Mouse (Mus musculus): Measurements from ENCODE around the gene Ifrd2.
A peak's percentile ranks its signal among the peaks of the same experiment; 100 is the strongest.
"Not testable (repeated sequence)": the region's sequence is repeated elsewhere in the genome, so short reads cannot be mapped to it uniquely, and the experiment has no call there.

The Ifrd2 gene

GRCm38 (mm10) chr9:107551890-107552355 is 35.5 kb upstream of the Ifrd2 start:
- DNase-seq (ENCODE audit: low spot score in 2 of 2), result no peak

- no peak for DNase-seq (ENCODE audit: low spot score in 2 of 2)
These were observed 34.6 kb upstream of the Ifrd2 start for GRCm38 (mm10) chr9:107552690-107553393.

DNA sequence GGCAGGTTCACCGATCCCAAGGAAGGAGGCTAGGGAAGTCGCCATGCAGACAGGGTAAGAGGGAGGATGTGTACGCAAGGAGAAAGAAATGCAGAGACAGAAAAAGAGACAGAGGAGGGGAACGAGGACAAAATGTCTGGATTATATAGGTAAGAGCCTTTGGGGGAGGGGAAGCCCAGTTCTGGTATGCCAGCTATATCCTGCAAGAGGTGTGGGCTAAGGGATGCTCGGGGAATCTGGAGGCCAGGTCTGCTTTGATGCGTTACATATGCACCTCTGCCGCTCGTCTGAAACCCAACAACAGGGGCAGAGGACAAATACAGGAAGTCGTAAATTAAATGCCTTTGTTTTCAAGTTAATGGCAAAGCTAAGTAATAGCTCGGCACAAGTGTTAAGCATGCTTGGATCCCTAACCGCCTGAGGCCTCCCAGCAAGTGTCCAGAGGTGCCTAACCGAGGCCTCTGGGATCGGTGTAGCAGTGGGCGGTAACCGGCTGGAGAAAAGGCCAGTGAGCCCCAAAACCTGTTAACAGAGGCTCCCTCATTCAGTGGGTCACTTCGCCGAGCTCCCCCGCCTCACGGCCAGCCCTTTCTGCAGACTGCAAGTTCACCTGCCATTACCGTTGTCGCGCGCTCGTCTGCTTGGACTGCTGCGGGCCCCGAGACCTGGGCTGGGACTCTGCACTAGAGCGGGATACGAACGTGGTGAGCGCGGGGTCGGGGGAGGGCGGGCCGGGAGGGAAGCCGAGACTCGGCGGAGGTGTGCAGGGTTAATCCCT is 33.7 kb upstream of the Ifrd2 start:
- no peak for DNase-seq (ENCODE audit: low spot score in 2 of 2)

DNA sequence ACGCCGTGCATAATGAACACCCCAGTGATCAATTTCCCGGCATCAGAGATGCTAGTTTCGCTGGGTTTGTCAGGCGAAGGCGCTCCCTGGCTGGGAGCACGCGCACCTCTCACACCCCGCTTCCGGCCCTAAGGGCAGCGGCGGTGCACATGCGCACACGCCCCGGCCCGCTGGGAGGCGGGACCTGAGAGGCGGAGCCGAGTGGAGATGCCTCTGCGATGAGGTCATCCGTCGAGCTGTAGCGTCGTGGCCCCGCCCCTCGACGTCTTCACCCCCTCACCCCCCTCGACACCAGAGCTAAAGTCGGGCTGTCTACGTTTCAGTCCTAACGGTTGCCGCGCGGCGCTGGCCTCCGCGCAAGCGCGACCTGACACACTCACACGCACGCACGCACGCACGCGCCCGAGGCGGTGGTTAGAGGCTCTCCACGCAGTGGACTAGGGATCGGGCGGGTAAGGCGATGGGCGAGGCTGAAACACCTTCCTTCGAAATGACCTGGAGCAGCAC is 33.1 kb upstream of the Ifrd2 start:
- DNase-seq (ENCODE audit: low spot score in 2 of 2), result peak; percentile 97

- DNase-seq (ENCODE audit: low spot score in 2 of 2), result no peak
These were observed 32.4 kb upstream of the Ifrd2 start for GRCm38 (mm10) chr9:107555031-107555457.

DNA sequence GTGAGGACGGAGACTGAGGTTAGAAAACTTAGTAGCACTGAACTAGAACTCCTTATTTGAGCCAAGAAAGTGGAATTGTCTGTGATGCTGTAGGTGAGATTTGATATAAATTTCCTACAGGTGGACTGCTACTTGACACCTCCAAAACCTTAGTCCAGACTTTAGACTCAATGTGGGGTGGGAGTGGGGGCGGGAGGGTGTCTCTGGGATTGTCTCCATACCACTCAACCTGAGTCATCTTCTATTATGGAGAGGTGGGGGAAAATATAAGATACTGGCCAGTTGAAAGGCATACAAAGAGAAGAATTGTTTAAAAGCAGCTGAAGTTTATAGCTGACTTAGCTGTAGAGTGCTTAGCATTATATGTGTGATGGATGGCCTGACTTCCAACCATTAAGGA is 31.7 kb upstream of the Ifrd2 start:
- no peak for DNase-seq (ENCODE audit: low spot score in 2 of 2)

DNA sequence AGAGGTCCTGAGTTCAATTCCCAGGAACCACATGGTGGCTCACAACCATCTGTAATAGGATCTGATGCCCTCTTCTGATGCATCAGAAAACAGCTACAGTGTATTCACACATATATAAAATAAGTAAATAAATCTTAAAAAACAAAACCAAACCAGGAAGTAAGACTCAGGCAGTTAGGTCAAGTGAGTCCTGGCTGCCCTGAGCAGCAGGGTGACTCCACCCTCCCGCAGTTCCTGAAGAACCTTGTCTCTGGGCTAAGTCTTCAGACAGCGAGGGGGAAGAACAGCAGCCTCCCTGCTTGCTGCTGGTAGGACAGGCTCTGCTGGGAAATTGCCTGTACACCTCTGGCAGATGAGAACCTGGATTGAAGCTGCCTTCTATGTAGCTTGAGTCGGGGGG is 31.1 kb upstream of the Ifrd2 start:
- no peak for DNase-seq (ENCODE audit: low spot score in 2 of 2)

DNA sequence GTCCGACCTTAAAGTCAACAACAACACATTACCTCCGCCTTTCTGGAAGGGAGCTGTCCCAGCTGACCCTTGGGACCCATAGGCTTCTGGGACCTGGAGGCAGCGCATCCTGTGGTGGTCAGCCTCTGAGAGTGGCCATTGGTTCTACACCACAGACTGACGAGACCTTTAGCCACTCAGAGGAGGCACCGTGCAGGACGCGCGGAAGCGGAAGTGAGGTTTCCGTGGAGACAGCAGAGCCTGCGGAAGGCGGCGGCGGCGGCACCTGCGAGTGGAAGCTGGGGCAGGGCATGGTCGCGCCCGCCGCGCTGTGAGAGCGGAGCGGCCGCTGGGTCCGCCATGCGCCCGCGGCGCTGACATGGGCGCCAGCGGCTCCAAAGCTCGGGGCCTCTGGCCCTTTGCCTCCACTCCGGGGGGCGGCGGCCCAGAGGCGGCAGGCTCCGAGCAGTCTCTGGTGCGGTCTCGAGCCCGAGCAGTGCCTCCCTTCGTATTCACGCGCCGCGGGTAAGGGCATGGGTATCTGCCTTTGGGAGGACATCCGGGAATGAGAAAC is 24.3 kb upstream of the Ifrd2 start, which contains the start of gene Tusc2:
Gene Tusc2, plus strand, starts transcription at position 227 of the 553 bp plus-strand sequence.
- peak; percentile 97 to 99 for DNase-seq (ENCODE audit: low spot score in 2 of 2)

DNA sequence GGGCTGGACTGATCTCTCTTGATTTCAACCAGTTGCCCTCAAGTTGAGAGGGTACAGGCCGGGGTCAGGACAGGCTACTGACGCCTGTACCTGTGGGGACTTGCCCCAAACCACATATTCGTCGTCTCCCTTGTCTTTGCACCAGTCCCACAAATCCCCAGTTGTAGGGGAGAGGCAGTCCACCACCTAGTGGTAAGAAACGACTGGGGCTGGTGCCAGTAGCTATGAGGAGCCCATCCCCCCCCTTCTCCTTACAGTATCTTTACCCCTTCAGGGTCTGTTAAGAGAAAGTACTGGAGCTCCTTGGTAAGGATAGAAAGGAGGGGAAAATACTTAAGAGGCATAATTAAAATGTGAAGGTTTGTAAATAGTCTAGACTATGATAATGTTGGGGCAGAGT is 21.9 kb upstream of the Ifrd2 start:
- not testable (repeated sequence) for DNase-seq (ENCODE audit: low spot score in 2 of 2)

DNA sequence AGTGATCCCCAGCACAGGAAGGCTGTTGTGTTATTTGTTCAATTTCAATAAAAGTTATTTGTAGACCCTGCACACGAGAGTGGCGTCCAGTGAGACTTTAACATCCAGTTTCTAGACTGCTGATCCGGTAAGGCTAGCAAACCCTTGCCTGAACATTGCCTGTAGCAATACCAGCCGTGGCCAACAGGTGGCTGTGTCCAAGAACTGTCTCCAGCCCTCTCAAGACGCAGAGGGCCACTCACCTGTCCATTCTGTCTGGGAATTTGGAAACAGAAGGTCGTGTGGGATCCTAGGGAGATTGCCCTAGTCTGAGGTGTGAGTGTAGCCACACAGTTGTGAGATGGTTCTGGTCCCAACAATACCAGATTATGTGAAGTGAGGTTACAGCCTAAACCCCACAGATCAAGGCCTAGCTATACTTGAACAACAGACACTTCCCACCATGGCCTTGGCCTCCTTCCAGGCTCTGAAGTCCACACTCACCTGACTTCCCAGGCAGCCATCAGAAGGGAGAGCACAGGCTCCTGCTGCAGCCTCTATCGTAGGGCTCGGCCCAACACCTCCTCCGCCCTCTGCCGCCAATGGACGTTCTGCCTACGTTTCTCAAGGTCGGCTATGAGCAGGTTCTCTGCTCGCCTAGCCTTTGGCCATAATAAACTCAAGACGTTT is 21.3 kb upstream of the Ifrd2 start:
- DNase-seq (ENCODE audit: low spot score in 2 of 2), result peak; percentile 79 to 85

DNA sequence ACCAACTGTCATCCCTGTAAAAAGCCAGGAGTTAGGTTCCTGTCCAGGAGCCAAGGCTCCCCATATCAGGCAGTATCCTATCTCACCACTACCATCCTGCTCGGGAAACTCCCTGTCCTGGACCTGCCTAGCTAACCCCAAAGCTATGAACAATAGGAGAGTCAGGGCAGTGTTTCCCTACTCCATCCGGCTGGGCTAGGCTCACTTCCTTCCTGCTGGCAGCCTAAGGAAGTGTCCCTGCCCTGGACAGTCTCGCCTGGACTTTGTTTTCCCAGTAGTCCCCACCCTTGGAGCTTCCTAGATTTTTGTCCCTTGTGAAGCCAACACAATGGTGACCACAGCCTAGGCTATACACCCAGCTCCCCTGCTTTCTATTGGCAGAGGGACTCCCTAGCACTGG is 20.6 kb upstream of the Ifrd2 start:
- no peak for DNase-seq (ENCODE audit: low spot score in 2 of 2)

DNA sequence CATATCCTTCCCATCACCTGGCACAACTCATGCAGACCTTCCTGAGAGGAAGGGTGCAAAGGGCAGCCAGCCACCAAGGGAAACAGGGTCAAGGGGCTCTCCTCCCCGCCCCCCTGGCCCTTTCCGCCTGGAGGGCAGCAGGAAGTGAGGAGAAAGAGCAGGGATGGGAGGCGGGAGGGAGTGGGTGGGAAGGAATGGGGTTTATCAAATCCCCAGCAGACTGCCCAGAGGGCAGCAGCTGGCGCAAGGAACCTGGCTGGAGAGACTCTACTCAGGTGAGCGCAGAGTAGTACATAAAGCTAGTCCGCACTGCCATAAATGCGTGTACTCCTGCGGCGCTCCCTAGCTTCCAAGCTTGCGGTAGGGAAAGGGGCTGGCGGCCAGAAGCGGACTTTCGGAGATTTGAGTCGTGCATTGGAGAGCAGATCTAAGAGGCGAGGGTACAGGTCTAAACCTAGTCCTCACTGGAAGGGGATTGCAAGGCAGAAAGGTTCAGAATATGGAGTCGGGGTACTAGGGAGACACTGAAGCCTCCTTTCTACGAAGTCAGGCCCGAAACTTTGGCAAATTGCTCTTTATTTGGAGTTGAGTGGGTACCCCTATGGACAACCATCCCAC is 19.6 kb upstream of the Ifrd2 start, which contains the start of gene Hyal2:
Gene Hyal2, plus strand, starts transcription at position 244 of the 618 bp plus-strand sequence.
- no peak for DNase-seq (ENCODE audit: low spot score in 2 of 2)

GRCm38 (mm10) chr9:107568331-107569261 is 18.8 kb upstream of the Ifrd2 start:
- peak; percentile 90 to 91 for DNase-seq (ENCODE audit: low spot score in 2 of 2)

- no peak for DNase-seq (ENCODE audit: low spot score in 2 of 2)
These were observed 18.2 kb upstream of the Ifrd2 start for GRCm38 (mm10) chr9:107569270-107569669.

- no peak for DNase-seq (ENCODE audit: low spot score in 2 of 2)
These were observed 17.4 kb upstream of the Ifrd2 start for GRCm38 (mm10) chr9:107570016-107570415.

DNA sequence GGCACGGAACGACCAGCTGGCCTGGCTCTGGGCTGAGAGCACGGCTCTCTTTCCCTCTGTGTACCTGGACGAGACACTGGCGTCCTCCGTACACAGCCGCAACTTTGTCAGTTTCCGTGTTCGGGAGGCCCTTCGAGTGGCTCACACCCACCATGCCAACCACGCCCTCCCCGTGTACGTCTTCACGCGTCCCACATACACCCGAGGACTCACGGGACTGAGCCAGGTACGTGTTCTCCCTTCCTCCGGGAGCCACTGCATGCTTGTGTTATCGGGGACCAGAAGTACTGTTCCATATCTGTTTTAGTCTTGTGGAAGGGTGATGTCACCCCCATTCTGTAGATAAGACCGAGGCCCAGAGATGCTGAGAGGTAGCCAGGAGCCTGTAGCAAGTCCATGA is 16.6 kb upstream of the Ifrd2 start:
- DNase-seq (ENCODE audit: low spot score in 2 of 2), result no peak

DNA sequence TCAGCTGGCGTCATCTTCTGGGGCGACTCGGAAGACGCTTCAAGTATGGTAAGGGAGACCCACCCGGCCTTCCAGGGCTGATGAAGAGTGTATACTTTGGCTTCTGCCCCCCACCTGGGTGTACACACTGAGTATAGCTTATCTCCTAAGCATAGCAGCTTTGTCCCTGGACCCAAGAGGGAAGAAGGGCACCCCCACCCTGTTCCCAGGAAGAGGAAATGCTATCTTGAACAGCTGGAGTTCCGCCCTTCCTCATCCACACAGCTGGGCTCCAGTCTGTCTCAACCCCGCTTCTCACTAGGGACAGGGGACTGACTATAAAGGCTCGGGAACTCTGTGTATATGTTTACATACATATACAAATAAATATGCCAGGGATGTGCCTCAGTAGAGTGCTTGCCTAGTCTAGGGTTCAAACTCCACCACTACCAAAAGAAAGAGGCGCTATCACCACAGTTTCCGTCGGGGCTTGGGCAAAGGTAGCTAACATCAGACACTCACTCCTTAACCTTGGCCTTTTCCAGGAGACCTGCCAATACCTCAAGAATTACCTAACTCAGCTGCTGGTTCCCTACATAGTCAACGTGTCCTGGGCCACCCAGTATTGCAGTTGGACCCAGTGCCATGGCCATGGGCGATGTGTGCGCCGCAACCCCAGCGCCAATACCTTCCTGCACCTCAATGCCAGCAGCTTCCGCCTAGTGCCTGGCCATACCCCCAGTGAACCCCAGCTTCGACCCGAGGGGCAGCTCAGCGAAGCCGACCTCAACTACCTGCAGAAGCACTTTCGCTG is 15.7 kb upstream of the Ifrd2 start:
- DNase-seq (ENCODE audit: low spot score in 2 of 2), result no peak

DNA sequence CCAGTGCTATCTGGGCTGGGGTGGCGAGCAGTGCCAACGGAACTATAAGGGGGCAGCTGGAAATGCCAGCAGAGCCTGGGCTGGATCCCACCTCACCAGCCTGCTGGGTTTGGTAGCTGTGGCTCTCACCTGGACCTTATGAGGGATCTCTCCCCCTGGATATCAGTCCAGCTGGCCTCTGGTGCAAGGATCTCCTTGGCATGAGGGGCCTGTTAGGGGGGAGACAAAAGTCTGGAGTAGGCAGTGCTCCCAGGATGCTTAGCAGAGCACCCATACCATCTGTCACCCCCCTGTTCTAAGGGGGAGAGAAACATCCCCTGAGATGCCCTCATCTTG is 15.1 kb upstream of the Ifrd2 start:
- no peak for DNase-seq (ENCODE audit: low spot score in 2 of 2)

- DNase-seq (ENCODE audit: low spot score in 2 of 2), result not testable (repeated sequence)
These were observed 13.7 kb upstream of the Ifrd2 start for GRCm38 (mm10) chr9:107573774-107574173.

Data from right cerebral cortex, postnatal 10 days (tissue).